Mouse (Mus musculus): ENCODE data around the gene Cyp4f16. TPM values are rescaled to one million over a fixed set of nuclear protein-coding genes. Genes with fewer than 3 reads are reported as not detected.
"Not testable (repeated sequence)": the region's sequence is repeated elsewhere in the genome, so short reads cannot be mapped to it uniquely, and the experiment has no call there.

The Cyp4f16 gene
- polyA plus RNA-seq, 1 experiment from 2014 or later: 15.2 TPM

DNA sequence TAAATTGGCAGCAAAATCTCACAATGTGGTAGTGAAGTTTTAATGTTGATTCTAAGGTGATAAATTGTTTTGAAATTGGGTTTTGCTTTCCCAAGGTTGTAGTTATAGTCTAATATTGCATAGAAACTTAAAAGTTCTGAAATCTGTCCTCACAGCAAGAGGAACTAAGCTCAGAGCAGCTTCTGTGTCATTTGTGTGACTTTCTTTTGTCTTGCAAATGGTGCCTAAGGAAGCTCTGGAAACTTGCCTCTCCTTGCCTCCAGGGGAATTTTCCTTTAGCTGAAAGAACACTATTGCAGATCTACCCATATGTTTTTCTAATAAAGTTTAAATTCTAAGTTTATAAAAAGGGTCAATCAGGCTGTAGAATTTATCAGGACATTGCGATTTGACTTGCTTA, 16.7 kb downstream of the Cyp4f16 start:
- not testable (repeated sequence) for H3K4me2 ChIP-seq (ENCODE audit: low read length); H3K9me3 ChIP-seq (ENCODE audit: control insufficient read depth, low read length); H3K36me3 ChIP-seq (ENCODE audit: control insufficient read depth, insufficient read depth, low read length); H3K27ac ChIP-seq (replicated peaks in 1 of 2; ENCODE audit: control insufficient read depth in 1 of 2, insufficient read depth in 1 of 2, low read depth in 2 of 2, low read length in 2 of 2); H3K4me3 ChIP-seq (ENCODE audit: control insufficient read depth in 1 of 2, insufficient read depth in 1 of 2, low read depth in 1 of 2, low read length in 2 of 2); H3K27me3 ChIP-seq (ENCODE audit: control insufficient read depth, insufficient read depth, low read length); ATAC-seq (ENCODE audit: insufficient number of reproducible peaks, insufficient read depth, low FRiP score, low read depth); H3K4me1 ChIP-seq (ENCODE audit: control insufficient read depth in 2 of 2, insufficient read depth in 2 of 2, low read length in 2 of 2); H3K9ac ChIP-seq (ENCODE audit: low read length)
- WGBS: 43% methylated on average over 1 of the region's 1 CpGs

DNA sequence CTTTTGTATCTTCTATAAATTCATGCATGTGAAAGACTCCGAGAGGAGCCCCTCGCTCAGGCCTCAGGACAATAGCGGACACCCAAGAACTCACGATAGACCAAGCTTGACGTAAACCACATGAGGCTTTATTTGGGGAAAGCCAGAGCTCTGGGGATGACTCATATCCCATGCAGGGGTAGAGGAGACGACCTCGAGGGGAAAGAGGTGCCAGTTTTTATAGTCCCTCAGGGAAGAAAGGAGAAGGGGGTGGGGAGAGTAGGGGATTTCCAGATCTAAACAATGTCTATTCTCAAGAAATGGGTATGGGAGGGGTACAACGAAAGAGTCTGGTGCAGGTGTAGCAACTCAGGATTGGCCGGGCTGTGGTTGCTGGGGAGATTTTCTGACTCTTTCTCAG, 18.0 kb downstream of the Cyp4f16 start:
- not testable (repeated sequence) for H3K27me3 ChIP-seq (ENCODE audit: control insufficient read depth, insufficient read depth, low read length); H3K4me3 ChIP-seq (ENCODE audit: control insufficient read depth in 1 of 2, insufficient read depth in 1 of 2, low read depth in 1 of 2, low read length in 2 of 2); H3K4me1 ChIP-seq (ENCODE audit: control insufficient read depth in 2 of 2, insufficient read depth in 2 of 2, low read length in 2 of 2); H3K4me2 ChIP-seq (ENCODE audit: low read length); H3K9ac ChIP-seq (ENCODE audit: low read length); H3K9me3 ChIP-seq (ENCODE audit: control insufficient read depth, low read length); H3K27ac ChIP-seq (replicated peaks in 1 of 2; ENCODE audit: control insufficient read depth in 1 of 2, insufficient read depth in 1 of 2, low read depth in 2 of 2, low read length in 2 of 2); ATAC-seq (ENCODE audit: insufficient number of reproducible peaks, insufficient read depth, low FRiP score, low read depth); H3K36me3 ChIP-seq (ENCODE audit: control insufficient read depth, insufficient read depth, low read length)
- 66% methylated on average over 9 of the region's 9 CpGs for WGBS

GRCm38 (mm10) chr17:32563301-32563700, 26.9 kb downstream of the Cyp4f16 start:
- H3K36me3 ChIP-seq (ENCODE audit: control insufficient read depth, insufficient read depth, low read length); H3K9ac ChIP-seq (ENCODE audit: low read length); H3K4me1 ChIP-seq (ENCODE audit: control insufficient read depth in 2 of 2, insufficient read depth in 2 of 2, low read length in 2 of 2); H3K27ac ChIP-seq (replicated peaks in 1 of 2; ENCODE audit: control insufficient read depth in 1 of 2, insufficient read depth in 1 of 2, low read depth in 2 of 2, low read length in 2 of 2); H3K9me3 ChIP-seq (ENCODE audit: control insufficient read depth, low read length); H3K4me3 ChIP-seq (ENCODE audit: control insufficient read depth in 1 of 2, insufficient read depth in 1 of 2, low read depth in 1 of 2, low read length in 2 of 2); H3K27me3 ChIP-seq (ENCODE audit: control insufficient read depth, insufficient read depth, low read length); ATAC-seq (ENCODE audit: insufficient number of reproducible peaks, insufficient read depth, low FRiP score, low read depth); H3K4me2 ChIP-seq (ENCODE audit: low read length): not testable (repeated sequence)
- WGBS: 75% methylated on average over 2 of the region's 2 CpGs

DNA sequence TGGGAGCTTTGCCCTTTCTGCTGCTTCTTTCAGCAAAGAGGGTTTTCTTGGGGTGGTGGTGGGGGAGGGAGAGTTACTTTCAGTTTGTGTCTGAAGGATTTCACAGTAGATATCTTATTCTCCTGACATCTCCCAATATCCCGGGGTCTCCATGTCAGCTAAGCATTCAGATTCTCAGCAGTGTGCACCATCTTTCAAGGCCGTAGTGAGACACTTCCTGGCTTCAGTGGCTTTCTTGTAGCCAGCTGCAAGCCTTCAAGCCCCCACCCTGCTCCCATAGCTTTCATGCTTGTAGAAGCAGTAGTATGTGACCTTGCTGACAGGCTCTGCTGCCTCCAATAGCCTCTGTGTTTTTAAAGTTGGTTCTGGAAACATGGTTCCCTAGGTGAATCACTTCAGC, 36.9 kb downstream of the Cyp4f16 start:
- not testable (repeated sequence) for H3K4me1 ChIP-seq (ENCODE audit: control insufficient read depth in 2 of 2, insufficient read depth in 2 of 2, low read length in 2 of 2); H3K4me2 ChIP-seq (ENCODE audit: low read length); H3K4me3 ChIP-seq (ENCODE audit: control insufficient read depth in 1 of 2, insufficient read depth in 1 of 2, low read depth in 1 of 2, low read length in 2 of 2); H3K9me3 ChIP-seq (ENCODE audit: control insufficient read depth, low read length); H3K27me3 ChIP-seq (ENCODE audit: control insufficient read depth, insufficient read depth, low read length); H3K27ac ChIP-seq (replicated peaks in 1 of 2; ENCODE audit: control insufficient read depth in 1 of 2, insufficient read depth in 1 of 2, low read depth in 2 of 2, low read length in 2 of 2); H3K36me3 ChIP-seq (ENCODE audit: control insufficient read depth, insufficient read depth, low read length); ATAC-seq (ENCODE audit: insufficient number of reproducible peaks, insufficient read depth, low FRiP score, low read depth); H3K9ac ChIP-seq (ENCODE audit: low read length)
- 68% methylated on average over 2 of the region's 2 CpGs for WGBS

- no peaks in the 10 kb centered on the region for H3K9me3 ChIP-seq (ENCODE audit: control insufficient read depth, low read length)
- H3K4me1 ChIP-seq (ENCODE audit: control insufficient read depth in 2 of 2, insufficient read depth in 2 of 2, low read length in 2 of 2): no peaks in the 10 kb centered on the region
- H3K9ac ChIP-seq (ENCODE audit: low read length): no peak overlapping the region
- no peak for ATAC-seq (ENCODE audit: insufficient number of reproducible peaks, insufficient read depth, low FRiP score, low read depth)
- 58% methylated on average over 7 of the region's 7 CpGs for WGBS
- H3K4me2 ChIP-seq (ENCODE audit: low read length): no peak overlapping the region
- H3K27ac ChIP-seq (replicated peaks in 1 of 2; ENCODE audit: control insufficient read depth in 1 of 2, insufficient read depth in 1 of 2, low read depth in 2 of 2, low read length in 2 of 2): no peak overlapping the region
- H3K36me3 ChIP-seq (ENCODE audit: control insufficient read depth, insufficient read depth, low read length): no peaks in the 10 kb centered on the region
- H3K27me3 ChIP-seq (ENCODE audit: control insufficient read depth, insufficient read depth, low read length): no peaks in the 10 kb centered on the region
- H3K4me3 ChIP-seq (ENCODE audit: control insufficient read depth in 1 of 2, insufficient read depth in 1 of 2, low read depth in 1 of 2, low read length in 2 of 2): no peak overlapping the region
These were observed 41.3 kb downstream of the Cyp4f16 start for GRCm38 (mm10) chr17:32577496-32578186.

- H3K9ac ChIP-seq (ENCODE audit: low read length): no peak overlapping the region
- H3K27ac ChIP-seq (replicated peaks in 1 of 2; ENCODE audit: control insufficient read depth in 1 of 2, insufficient read depth in 1 of 2, low read depth in 2 of 2, low read length in 2 of 2): no peak overlapping the region
- no peak overlapping the region for H3K4me3 ChIP-seq (ENCODE audit: control insufficient read depth in 1 of 2, insufficient read depth in 1 of 2, low read depth in 1 of 2, low read length in 2 of 2)
- no peaks in the 10 kb centered on the region for H3K4me1 ChIP-seq (ENCODE audit: control insufficient read depth in 2 of 2, insufficient read depth in 2 of 2, low read length in 2 of 2)
- 81% methylated on average over 18 of the region's 18 CpGs for WGBS
- H3K9me3 ChIP-seq (ENCODE audit: control insufficient read depth, low read length): 0 out of 2 replicates have a peak, but pooled peaks cover 2% of the 10 kb centered on the region
- H3K36me3 ChIP-seq (ENCODE audit: control insufficient read depth, insufficient read depth, low read length): no peaks in the 10 kb centered on the region
- H3K27me3 ChIP-seq (ENCODE audit: control insufficient read depth, insufficient read depth, low read length): no peaks in the 10 kb centered on the region
- no peak for ATAC-seq (ENCODE audit: insufficient number of reproducible peaks, insufficient read depth, low FRiP score, low read depth)
- no peak overlapping the region for H3K4me2 ChIP-seq (ENCODE audit: low read length)
These were observed 60.1 kb downstream of the Cyp4f16 start for GRCm38 (mm10) chr17:32596494-32596893.

Other genes starting within 250 kb of the Cyp4f16 start
- gene Akap8, start 215.3 kb upstream of the Cyp4f16 start, polyA plus RNA-seq (2014; fragmentation: Nextera tagmentation; extraction: Ambion mirVana): 33.0 and 34.9 TPM in 2 replicates
- gene Akap8l, start 186.0 kb upstream of the Cyp4f16 start, polyA plus RNA-seq (2014; fragmentation: Nextera tagmentation; extraction: Ambion mirVana): 83.5 and 84.1 TPM in 2 replicates
- gene Wiz, start 147.1 kb upstream of the Cyp4f16 start, polyA plus RNA-seq (2014; fragmentation: Nextera tagmentation; extraction: Ambion mirVana): 18.2 and 19.5 TPM in 2 replicates
- gene Rasal3, start 133.0 kb upstream of the Cyp4f16 start, polyA plus RNA-seq (2014; fragmentation: Nextera tagmentation; extraction: Ambion mirVana): 0.67 and 0.76 TPM in 2 replicates
- not detected in 2 replicates for gene Pglyrp2, start 112.4 kb upstream of the Cyp4f16 start, polyA plus RNA-seq (2014; fragmentation: Nextera tagmentation; extraction: Ambion mirVana)
- gene Cyp4f39, start 83.8 kb upstream of the Cyp4f16 start, polyA plus RNA-seq (2014; fragmentation: Nextera tagmentation; extraction: Ambion mirVana): 0.42 and 0.74 TPM in 2 replicates
- 8.3 and 8.6 TPM in 2 replicates for gene Cyp4f17, start 30.5 kb upstream of the Cyp4f16 start, polyA plus RNA-seq (2014; fragmentation: Nextera tagmentation; extraction: Ambion mirVana)
- not detected in 2 replicates for gene Cyp4f37, start 84.8 kb downstream of the Cyp4f16 start, polyA plus RNA-seq (2014; fragmentation: Nextera tagmentation; extraction: Ambion mirVana)
- not detected in 2 replicates for gene Cyp4f40, start 122.3 kb downstream of the Cyp4f16 start, polyA plus RNA-seq (2014; fragmentation: Nextera tagmentation; extraction: Ambion mirVana)
- gene Cyp4f15, start 149.1 kb downstream of the Cyp4f16 start, polyA plus RNA-seq (2014; fragmentation: Nextera tagmentation; extraction: Ambion mirVana): not detected in 2 replicates